ENCODE assay signal across 10 mouse cellular contexts in genomic region chr7:109618721-109619120, GRCm38 (mm10).
A peak's percentile ranks its signal among the peaks of the same experiment; 100 is the strongest.
DNase-seq lines count a peak whose midpoint lies in the region; ATAC-seq lines count a peak whose summit lies in the region.
"Had no signal": no experiment of that assay in that cellular context is flagged by ENCODE, and none has a peak within 500 bp of the region (broad histone marks: within the 10 kb centered on the region; RNA-seq: fewer than 3 reads in every experiment).

No protein-coding gene starts in this region.

- no peaks in the 10 kb centered on the region for H3K9me3 ChIP-seq in intestine, embryonic 14.5 days (ENCODE audit: control insufficient read depth, low read length)
- no peaks in the 10 kb centered on the region for H3K9me3 ChIP-seq in intestine, embryonic 15.5 days
- H3K9me3 ChIP-seq in heart, embryonic 13.5 days = no peaks in the 10 kb centered on the region
- H3K9me3 ChIP-seq: embryonic facial prominence, embryonic 12.5 days; midbrain, embryonic 12.5 days had no signal

- peaks cover 41% of the 10 kb centered on the region for H3K4me1 ChIP-seq in intestine, embryonic 14.5 days (replicated peaks; ENCODE audit: control insufficient read depth, insufficient read depth, low read length)
- peaks cover 49% of the 10 kb centered on the region for H3K4me1 ChIP-seq in intestine, embryonic 15.5 days (replicated peaks)
- peaks cover 83% of the 10 kb centered on the region for H3K4me1 ChIP-seq in heart, embryonic 13.5 days

- no peak overlapping the region for H3K4me2 ChIP-seq in intestine, embryonic 14.5 days (ENCODE audit: low read length)
- no peak overlapping the region for H3K4me2 ChIP-seq in intestine, embryonic 15.5 days (replicated peaks)
- H3K4me2 ChIP-seq in heart, embryonic 13.5 days = no peak overlapping the region
- H3K4me2 ChIP-seq: embryonic facial prominence, embryonic 12.5 days; midbrain, embryonic 12.5 days had no signal

- WGBS in intestine, embryonic 14.5 days = 29% methylated on average over 6 of the region's 6 CpGs
- WGBS in intestine, embryonic 15.5 days = 27% methylated on average over 6 of the region's 6 CpGs
- 29% methylated on average over 6 of the region's 6 CpGs for WGBS in heart, embryonic 13.5 days

- intact Hi-C loops in left cerebral cortex, postnatal 4 days (cut with DNase I) = no loop called here

- no peak for ATAC-seq in intestine, embryonic 14.5 days (replicated peaks; ENCODE audit: low FRiP score, low TSS enrichment, low read depth)
- ATAC-seq in intestine, embryonic 15.5 days = no peak
- no peak for ATAC-seq in heart, embryonic 13.5 days (ENCODE audit: extremely low read depth, insufficient number of reproducible peaks, low FRiP score, low TSS enrichment)

- no peak overlapping the region for H3K9ac ChIP-seq in intestine, embryonic 14.5 days (ENCODE audit: low read length)
- no peak overlapping the region for H3K9ac ChIP-seq in intestine, embryonic 15.5 days
- no peak overlapping the region for H3K9ac ChIP-seq in heart, embryonic 13.5 days
- H3K9ac ChIP-seq: embryonic facial prominence, embryonic 12.5 days; midbrain, embryonic 12.5 days had no signal

- no peaks in the 10 kb centered on the region for H3K27me3 ChIP-seq in intestine, embryonic 14.5 days (replicated peaks; ENCODE audit: control insufficient read depth, insufficient read depth, low read length)
- H3K27me3 ChIP-seq in intestine, embryonic 15.5 days (replicated peaks) = no peaks in the 10 kb centered on the region
- H3K27me3 ChIP-seq in heart, embryonic 13.5 days (replicated peaks) = no peaks in the 10 kb centered on the region
- H3K27me3 ChIP-seq: embryonic facial prominence, embryonic 12.5 days; midbrain, embryonic 12.5 days had no signal

- no peak overlapping the region for H3K27ac ChIP-seq in intestine, embryonic 14.5 days (ENCODE audit: low read depth)
- no peak overlapping the region for H3K27ac ChIP-seq in intestine, embryonic 15.5 days
- H3K27ac ChIP-seq in heart, embryonic 13.5 days (replicated peaks) = peak overlapping the region; percentile 92
- H3K27ac ChIP-seq: embryonic facial prominence, embryonic 12.5 days; midbrain, embryonic 12.5 days had no signal

- no peaks in the 10 kb centered on the region for H3K36me3 ChIP-seq in intestine, embryonic 14.5 days (ENCODE audit: control insufficient read depth, insufficient read depth, low read length)
- no peaks in the 10 kb centered on the region for H3K36me3 ChIP-seq in intestine, embryonic 15.5 days
- no peaks in the 10 kb centered on the region for H3K36me3 ChIP-seq in heart, embryonic 13.5 days
- H3K36me3 ChIP-seq: embryonic facial prominence, embryonic 12.5 days; midbrain, embryonic 12.5 days had no signal

- peak; percentile 69 for DNase-seq in intestine, embryonic 14.5 days (ENCODE audit: low spot score)
- DNase-seq in Muller cell, postnatal 12 days (ENCODE audit: inconsistent ontology term) = peak; percentile 69
- DNase-seq in cerebellum, postnatal 14 days = peak; percentile 84 to 87
- peak; percentile 75 for DNase-seq in left cerebral cortex, postnatal 4 days
- peak; percentile 72 for DNase-seq in ovary, postnatal 36 days (ENCODE audit: low spot score)
- peak; percentile 86 for DNase-seq in thymus, postnatal 4 days

- H3K4me3 ChIP-seq in intestine, embryonic 14.5 days (ENCODE audit: low read depth, low read length) = no peak overlapping the region
- no peak overlapping the region for H3K4me3 ChIP-seq in intestine, embryonic 15.5 days (replicated peaks)
- no peak overlapping the region for H3K4me3 ChIP-seq in heart, embryonic 13.5 days
- H3K4me3 ChIP-seq: embryonic facial prominence, embryonic 12.5 days; midbrain, embryonic 12.5 days had no signal
